Mouse (Mus musculus) urinary bladder, postnatal 4 days (tissue): ENCODE data around the gene Ppfia4.

Source experiments
- DNase-seq, 2 experiments: peaks; one replicate each; pipeline ENCODE4 v3.0.0; 2021 to 2022; ENCODE audit warnings: low spot score in 2 of 2

Ppfia4 gene

GRCm38 (mm10) chr1:134298636-134299411 lies 33.9 kb downstream of the Ppfia4 start:
- DNase-seq = no peak

- no peak for DNase-seq
Observed at GRCm38 (mm10) chr1:134297265-134297664, 35.5 kb downstream of the Ppfia4 start.

- no peak for DNase-seq
Observed at GRCm38 (mm10) chr1:134293738-134294604, 38.8 kb downstream of the Ppfia4 start.

GRCm38 (mm10) chr1:134293276-134293675 lies 39.5 kb downstream of the Ppfia4 start:
- DNase-seq = no peak

GRCm38 (mm10) chr1:134292601-134293000 lies 40.1 kb downstream of the Ppfia4 start:
- DNase-seq = no peak

GRCm38 (mm10) chr1:134292073-134292472 lies 40.7 kb downstream of the Ppfia4 start:
- DNase-seq = no peak

GRCm38 (mm10) chr1:134291555-134291954 lies 41.2 kb downstream of the Ppfia4 start:
- DNase-seq = no peak

GRCm38 (mm10) chr1:134290909-134291308 lies 41.8 kb downstream of the Ppfia4 start:
- no peak for DNase-seq

GRCm38 (mm10) chr1:134290300-134290699 lies 42.4 kb downstream of the Ppfia4 start:
- DNase-seq = no peak

- no peak for DNase-seq
Observed at GRCm38 (mm10) chr1:134289598-134290099, 43.1 kb downstream of the Ppfia4 start, which contains the start of gene Myog. Myog (plus strand) TSS chr1:134289989.

- DNase-seq = no peak
Observed at GRCm38 (mm10) chr1:134288239-134288638, 44.5 kb downstream of the Ppfia4 start.

- no peak for DNase-seq
Observed at GRCm38 (mm10) chr1:134285458-134286120, 47.1 kb downstream of the Ppfia4 start.

- DNase-seq = no peak
Observed at GRCm38 (mm10) chr1:134283108-134283507, 49.6 kb downstream of the Ppfia4 start.

GRCm38 (mm10) chr1:134282342-134282741 lies 50.4 kb downstream of the Ppfia4 start:
- DNase-seq = no peak

- DNase-seq = no peak
Observed at GRCm38 (mm10) chr1:134281563-134281962, 51.2 kb downstream of the Ppfia4 start.

GRCm38 (mm10) chr1:134280174-134280573 lies 52.6 kb downstream of the Ppfia4 start:
- no peak for DNase-seq

GRCm38 (mm10) chr1:134276823-134277222 lies 55.9 kb downstream of the Ppfia4 start:
- DNase-seq = no peak

GRCm38 (mm10) chr1:134275616-134276464 lies 56.9 kb downstream of the Ppfia4 start:
- DNase-seq = peak in 1 of 2 experiments; percentile 58

GRCm38 (mm10) chr1:134274483-134274920 lies 58.2 kb downstream of the Ppfia4 start:
- DNase-seq = no peak

- no peak for DNase-seq
Observed at GRCm38 (mm10) chr1:134273493-134274395, 59.0 kb downstream of the Ppfia4 start.
